Mouse (Mus musculus): ENCODE data around the gene Acly.

Gene Acly

DNA sequence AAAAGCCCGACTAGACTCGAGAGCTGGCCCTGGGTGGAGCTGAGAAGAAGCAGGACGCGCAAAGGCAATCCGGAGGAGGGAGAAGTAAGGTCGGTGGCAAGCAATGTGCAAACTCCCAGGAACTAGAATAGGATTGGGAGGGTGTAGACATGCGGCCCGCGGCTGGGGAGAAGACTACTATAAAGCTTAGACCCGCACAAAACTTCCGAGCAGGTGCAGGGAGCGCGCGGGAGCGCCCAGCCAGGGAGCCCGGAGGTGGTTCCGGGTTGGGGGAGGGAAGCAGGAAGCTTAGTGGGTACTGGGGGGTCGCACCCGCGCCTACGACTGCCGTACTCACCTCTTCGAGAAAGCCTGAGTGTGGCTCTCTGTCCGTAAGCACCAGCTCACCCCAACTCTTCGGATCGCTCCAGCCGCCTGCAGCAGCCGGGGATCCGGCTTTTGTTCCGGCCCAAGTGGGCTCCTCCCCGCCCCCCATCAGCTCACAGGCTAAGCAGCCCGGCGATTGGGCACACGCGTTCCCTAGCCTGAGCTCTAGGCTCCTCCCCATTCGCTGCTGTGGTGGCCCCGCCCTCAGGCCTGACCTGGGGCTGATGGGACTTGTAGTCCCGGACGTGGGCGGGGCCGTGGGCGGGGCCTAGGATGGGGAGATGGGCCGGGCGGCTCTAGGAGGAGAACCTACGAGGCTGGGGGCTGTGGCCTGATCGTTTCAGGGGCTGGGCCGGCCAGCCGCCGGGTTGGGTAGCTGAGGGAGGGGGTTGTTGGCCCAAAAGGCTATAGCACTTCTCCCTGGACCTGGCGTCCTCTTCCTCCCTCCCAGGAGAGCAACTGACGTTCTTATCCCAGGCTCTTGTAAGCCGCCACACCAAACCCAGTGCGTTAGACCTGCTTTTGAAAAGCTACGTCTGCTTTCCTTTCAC lies at the start of gene Acly:
Gene Acly (minus strand): TSS at position 543 of the 917 bp plus-strand sequence.
- CTCF ChIA-PET = interaction anchor here (0.6 to 1.2 kb wide), 2 partner anchors 24 to 92 kb away, joined by 3 to 9 read pairs; partner anchors contain the start of gene Nkiras2

DNA sequence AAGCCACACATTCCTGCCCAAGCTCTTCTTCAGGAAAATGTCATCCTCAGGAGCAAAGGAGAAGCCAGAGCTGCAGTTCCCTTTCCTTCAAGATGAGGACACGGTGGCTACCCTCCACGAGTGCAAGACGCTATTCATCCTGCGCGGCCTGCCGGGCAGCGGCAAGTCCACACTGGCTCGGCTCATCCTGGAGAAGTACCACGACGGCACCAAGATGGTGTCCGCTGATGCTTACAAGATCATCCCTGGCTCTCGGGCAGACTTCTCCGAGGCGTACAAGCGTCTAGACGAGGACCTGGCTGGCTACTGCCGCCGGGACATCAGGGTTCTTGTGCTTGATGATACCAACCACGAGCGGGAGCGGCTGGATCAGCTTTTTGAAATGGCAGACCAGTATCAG lies 48.5 kb upstream of the Acly start:
- CTCF ChIA-PET = no interaction called here

DNA sequence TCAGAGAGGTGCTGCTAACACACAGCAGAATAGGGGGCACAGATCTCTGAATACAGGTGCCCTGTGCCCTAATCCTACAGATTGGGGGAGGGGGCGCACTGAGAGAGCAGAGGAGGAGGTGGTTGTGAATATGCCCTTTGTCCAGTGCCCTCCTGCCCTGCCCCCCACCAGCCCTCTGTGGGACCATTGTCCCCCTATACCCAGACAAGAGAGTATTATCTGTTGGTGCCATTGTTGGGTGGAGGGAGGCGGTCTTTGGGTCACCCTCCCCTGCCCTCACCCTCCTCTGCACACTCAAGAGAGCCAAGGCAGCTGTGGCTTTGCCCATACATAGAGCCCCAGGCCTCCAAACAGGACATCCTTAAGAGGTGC lies 47.7 kb upstream of the Acly start:
- CTCF ChIA-PET = no interaction called here

DNA sequence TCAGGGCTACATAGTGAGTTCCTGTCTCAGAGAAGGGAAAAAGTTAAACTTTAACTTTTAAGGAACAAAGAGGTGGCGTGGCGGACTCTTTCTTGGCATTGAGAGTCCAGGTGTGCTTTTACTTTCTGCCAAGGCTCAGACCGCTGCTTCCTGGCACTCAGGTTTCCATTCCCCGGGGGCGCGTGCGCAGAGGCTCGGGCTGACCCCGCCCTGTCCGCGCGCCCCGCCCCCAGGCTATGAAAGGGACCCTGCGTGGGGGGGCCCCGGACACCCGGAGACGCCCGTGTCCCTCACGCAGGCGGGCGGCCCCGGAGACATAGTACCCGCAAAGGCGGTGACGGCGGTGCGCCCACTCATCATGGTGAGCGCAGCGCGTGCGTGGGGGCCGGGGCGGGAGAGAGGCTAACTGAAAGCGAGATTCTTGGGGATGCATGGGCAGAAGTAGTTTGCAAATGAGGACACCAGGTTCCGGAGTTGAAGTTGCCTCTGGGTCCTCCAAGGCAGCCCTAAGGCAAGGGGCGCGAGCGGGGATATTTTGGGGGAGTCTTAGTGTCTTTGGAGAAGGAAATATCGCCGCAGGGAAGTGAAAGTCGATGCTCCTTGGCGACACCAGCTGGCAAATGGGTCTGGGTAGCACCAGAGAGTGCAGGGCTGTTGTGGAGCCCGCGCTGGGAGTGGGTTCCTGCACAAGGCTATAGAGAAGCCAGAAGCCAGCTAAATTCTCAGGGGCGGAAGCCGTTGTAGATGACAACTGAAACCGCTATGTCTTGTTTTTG lies 47.1 kb upstream of the Acly start, which contains the start of gene Cnp:
Gene Cnp (plus strand): TSS at position 197 of the 776 bp plus-strand sequence.
- CTCF ChIA-PET = no interaction called here

DNA sequence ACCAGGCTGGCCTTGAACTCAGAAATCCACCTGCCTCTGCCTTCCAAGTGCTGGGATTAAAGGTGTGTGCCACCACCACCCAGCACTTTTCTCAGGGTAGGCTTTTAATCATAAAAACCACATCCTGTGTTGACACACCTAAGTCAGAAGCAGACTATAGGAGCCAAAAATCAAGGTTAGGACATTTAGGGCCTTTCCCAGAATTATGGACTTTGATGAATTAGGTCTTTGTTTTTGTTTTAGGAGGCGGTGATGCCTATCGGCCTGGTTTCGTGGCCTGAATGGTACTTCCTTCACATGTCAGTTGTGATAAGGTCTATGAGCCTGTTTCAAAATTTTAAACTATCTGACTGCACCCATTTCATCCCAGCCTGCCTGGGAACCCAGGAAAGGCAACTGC lies 46.4 kb upstream of the Acly start:
- CTCF ChIA-PET = no interaction called here

DNA sequence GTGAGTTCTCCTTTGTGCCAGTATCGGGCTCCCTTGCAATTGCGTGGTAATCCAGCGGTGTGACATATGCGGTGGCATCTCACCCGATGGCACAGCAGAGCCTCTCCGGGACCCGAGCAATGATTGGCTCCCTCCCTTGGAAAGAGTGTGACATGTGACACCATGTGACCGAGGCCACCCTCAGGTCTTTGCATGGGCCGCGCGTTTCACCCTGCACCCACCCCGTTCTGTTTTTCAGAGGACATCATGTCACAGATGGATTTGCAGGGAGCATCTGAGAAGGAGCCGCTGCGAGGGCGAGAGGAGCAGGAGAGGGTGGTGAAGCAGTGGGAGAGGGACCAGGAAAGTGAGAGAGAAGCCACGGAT lies 43.4 kb upstream of the Acly start:
- CTCF ChIA-PET = interaction anchor here (0.9 to 1.0 kb wide), 2 partner anchors 30 to 154 kb away, joined by 3 read pairs; no protein-coding TSS in a partner anchor

DNA sequence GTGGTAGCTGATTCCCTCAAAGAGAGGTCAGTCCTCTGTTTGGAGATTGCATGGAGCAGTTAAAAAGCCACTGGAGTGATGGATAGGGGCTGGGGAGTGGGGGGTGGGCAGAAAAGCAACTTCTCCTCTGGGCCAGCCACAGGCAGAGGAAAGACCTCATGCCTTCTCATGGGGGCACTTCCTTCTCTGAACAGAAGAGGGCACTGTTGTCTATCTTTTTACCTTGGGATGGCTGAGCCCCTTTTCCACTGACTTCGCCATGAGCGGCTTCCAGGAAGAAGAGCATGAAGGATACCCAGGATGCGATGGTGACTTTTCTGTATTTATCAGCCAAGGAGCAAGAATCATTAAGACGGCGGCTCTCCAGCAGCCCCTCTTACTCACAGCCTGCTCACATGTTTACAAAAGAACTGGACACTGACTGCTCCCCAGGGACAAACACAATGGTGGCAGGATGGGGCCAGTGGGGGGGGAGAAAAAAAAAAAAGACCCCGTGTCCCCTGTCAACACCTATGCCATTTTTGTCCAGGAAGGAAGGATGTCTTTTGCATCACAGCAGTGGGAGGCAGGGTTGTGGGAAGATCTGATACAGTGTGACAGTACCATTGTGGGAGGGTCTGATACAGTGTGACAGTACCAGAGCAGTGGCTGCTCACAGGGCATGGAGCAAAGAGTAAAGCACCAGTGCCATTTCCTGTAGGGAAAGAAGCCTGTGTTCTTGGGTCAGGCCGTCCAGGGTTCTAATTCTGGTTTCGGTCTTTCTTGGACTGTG lies 42.8 kb upstream of the Acly start:
- CTCF ChIA-PET = interaction anchor here (0.9 to 1.0 kb wide), 2 partner anchors 130 to 155 kb away, joined by 3 read pairs; no protein-coding TSS in a partner anchor

DNA sequence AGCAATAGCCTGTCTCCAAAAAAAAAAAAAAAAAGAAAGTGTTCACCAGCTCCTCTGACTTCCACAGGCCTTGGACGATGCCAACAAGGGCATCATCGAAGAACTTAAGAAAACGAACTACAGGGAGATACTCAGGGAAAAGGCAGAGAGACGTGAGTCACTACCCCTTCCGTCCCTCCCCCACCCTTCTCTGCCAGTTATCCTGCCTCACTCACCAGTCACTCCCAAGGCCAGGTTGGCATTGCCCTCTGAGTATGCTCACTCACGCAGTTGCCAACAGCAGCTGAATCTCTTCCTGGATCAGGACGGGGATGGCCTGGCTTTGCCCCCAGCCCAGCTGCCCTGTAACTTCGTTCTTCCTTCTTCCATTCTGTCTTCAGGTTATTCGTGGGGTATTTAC lies 42.0 kb upstream of the Acly start:
- CTCF ChIA-PET = interaction anchor here (0.5 to 0.6 kb wide), 2 partner anchors 37 to 249 kb away, joined by 3 read pairs; no protein-coding TSS in a partner anchor

DNA sequence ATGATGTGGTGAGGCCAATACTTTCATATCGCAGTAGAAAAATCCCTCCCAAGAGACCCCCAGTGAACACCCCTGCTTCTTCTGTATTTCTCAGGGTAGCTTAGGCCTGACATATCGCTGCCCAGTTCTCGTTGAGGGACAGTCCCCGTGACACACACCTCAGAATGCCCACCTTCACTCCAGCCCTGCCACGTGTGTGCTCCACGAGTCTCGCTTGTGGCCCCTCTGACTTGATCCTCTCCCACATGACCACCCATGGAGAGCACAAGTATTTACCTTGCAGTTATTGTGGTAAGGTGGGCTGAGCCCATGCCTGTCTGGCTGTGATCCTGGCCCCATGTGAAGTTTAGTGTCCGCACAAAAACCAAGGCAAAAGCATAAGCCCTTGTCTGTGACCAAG lies 40.9 kb upstream of the Acly start:
- CTCF ChIA-PET = interaction anchor here (1.7 kb wide), 1 partner anchor 9 kb away, joined by 3 read pairs; no protein-coding TSS in a partner anchor

DNA sequence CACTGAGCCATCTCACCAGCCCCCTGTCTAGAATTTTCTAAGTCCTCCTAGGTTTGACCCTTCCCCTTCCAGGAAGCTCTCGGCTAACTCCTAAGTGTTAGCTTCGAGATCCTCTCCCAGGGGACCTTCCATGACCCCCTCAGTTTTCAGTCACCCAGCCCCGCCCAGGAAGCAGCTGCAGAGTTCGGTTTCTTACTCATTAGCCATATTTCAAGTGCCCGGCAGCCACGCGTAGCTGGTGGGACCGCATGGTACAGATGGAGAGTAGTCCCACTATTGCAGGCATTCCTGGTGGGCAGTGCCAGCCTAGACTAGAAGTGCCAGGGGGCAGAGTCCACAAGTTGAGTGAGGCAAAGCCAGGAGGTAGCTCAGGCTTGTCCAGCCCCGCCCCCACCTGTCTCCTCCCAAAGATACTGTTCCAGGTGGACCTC lies 40.0 kb upstream of the Acly start:
- CTCF ChIA-PET = interaction anchor here (0.6 to 1.7 kb wide), 3 partner anchors 8 to 125 kb away, joined by 3 read pairs; no protein-coding TSS in a partner anchor

DNA sequence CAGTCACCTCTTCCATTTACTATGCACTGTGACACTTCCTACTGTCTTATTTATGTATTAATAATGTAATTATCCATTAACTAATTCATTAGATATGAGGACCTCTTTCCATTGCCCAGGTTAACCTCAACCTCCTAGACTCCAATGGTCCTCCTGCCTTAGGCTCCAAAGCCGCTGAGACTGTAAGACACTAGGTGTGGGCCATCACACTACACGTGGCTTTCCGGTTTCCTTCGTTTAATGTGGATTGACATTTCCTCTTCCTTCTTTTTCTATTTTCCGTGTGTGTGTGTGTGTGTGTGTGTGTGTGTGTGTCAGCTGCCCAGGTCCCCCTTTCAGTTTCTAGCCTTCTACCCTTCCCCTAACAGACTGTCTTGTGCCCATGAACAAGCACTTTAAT lies 39.4 kb upstream of the Acly start:
- CTCF ChIA-PET = interaction anchor here (0.6 kb wide), 1 partner anchor 106 kb away, joined by 3 read pairs; no protein-coding TSS in a partner anchor

DNA sequence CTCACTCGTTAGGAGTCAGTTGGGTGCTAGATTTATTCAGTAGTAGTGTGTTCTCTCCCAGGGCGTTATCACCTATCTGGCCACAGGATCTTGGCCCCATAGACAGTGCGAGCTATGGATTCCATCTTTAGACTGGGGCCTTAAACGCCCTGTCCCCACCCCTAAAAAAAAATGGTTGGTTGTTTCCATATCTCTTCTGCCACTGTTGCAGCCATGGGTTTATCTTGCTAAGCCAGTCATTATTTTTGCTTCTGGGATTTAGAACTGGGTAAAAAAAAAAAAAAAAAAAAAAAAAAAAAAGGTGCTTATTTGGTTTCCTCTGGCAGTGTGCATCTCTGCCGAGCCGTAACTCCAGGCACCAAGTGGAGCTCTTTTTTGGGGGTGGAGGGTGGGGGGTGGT lies 36.9 kb upstream of the Acly start:
- CTCF ChIA-PET = interaction anchor here (0.5 to 0.7 kb wide), 3 partner anchors 12 to 380 kb away, joined by 3 to 8 read pairs (median 4); no protein-coding TSS in a partner anchor

DNA sequence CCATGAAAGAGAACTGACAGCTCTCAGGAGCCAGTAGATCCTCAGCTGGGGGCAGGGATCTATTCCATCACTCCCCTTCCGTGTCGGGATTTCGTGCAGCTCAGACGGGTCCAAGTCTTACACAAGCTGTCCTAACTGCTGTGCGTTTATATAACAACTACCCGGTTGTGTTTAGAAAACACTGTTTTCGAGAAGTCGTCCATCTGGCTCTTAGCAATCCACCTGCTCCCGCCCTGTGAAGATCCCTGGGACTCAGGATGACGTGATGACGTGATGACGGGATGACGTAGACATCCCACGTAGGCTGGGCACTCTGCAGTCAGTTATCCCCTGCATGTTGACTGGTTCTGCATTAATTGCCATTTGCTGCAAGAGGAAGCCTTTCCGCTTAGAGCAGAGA lies 36.5 kb upstream of the Acly start:
- CTCF ChIA-PET = interaction anchor here (0.5 to 0.7 kb wide), 3 partner anchors 13 to 380 kb away, joined by 3 to 8 read pairs (median 4); no protein-coding TSS in a partner anchor

DNA sequence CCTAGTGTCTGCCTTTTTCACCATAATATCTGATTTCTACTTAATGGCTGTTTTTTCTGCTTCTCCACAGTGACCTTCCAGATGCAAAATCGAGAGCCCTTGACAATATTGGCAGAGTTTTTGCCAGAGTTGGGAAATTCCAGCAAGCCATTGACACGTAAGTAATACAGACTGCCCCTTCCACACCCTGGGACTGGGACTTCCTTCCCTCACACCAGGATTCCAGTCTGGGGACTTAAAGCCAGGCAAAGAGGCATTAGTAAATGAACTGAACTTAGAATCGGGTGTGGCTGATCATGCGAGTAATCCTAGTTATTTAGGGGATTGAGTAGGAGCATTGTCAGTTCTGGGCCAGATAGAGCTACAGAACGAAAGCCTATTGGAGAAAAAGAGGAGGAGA lies 33.9 kb upstream of the Acly start:
- CTCF ChIA-PET = interaction anchor here (0.7 kb wide), 1 partner anchor 73 kb away, joined by 18 read pairs; no protein-coding TSS in a partner anchor

DNA sequence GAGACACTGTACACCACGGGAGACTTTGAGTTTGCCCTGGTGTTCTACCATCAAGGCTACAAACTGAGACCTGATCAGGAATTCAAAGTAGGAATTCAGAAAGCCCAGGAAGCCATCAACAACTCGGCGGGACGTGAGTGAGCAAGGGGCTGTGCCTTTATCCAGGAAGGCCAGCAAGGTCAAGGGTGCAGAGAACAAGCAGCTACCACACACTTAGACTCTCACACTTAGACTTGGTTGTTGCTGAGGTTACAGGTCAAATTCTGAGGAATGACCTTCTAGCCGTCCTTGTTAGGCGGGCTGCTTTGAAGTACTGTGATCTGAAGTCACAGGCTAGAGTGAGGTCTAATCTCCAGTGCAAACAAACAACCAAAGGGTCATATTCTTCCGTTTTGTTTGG lies 31.7 kb upstream of the Acly start:
- CTCF ChIA-PET = interaction anchor here (1.3 to 1.5 kb wide), 2 partner anchors 9 to 58 kb away, joined by 3 read pairs; no protein-coding TSS in a partner anchor

DNA sequence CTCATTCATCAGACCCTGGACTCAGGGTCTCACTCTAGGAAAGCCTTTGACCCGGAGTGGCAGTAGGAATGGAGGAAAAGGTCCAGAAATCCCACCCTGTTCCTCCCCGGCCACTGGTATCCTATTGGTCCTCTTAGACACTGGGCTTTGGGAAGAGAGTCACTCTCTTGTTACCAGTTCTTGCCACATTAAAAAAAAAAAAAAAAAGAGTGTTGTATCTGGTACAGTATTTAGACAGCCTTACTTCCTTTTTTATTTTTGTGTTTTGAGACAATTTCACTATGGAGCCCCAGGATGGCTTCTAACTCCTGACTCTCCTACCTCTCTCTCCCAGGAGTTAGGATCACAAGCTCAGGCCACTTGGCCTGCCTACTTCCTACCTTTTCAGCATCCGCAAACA lies 29.8 kb upstream of the Acly start:
- CTCF ChIA-PET = no interaction called here

DNA sequence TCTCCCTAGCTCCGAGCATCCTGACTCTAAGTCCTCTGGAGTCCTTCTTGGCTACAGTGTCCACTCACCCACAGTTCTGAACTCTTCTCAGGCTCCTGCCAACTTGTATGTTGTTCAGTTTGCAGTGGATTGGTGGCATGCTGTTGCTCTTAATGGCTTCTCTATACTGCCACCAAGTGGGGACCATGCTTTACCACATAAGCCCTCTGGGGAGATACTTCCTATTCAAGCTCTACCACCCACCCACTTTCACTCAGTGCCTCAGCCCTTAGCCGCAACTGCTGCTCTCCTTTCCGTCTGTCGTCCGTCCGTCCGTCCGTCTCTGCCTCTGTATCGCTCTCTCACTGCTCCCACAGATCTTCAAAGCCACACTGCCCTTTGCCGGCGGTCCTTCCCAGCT lies 27.8 kb upstream of the Acly start:
- CTCF ChIA-PET = interaction anchor here (0.6 to 0.9 kb wide), 3 partner anchors 64 to 427 kb away, joined by 3 to 5 read pairs (median 3); no protein-coding TSS in a partner anchor

DNA sequence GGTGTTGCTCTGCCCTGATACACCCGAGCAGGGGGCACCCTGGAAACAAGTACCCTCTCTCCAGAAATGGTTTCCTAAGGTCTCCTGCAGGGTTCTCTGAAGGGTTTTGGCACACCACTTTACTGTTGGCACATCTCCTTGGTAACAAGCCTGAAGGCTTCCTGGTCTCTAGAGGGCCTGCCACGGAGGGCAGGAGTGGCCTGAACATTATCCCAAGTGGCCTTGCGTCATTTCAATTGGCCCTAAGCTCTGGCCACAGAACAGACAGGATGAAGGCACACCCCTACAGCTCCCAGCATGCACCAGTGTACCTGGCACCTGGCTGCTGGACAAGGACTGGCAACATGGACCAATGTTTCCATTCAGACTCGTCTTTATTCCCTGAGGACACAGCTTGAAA lies 25.0 kb upstream of the Acly start:
- CTCF ChIA-PET = interaction anchor here (0.5 kb wide), 1 partner anchor 182 kb away, joined by 4 read pairs; no protein-coding TSS in a partner anchor

DNA sequence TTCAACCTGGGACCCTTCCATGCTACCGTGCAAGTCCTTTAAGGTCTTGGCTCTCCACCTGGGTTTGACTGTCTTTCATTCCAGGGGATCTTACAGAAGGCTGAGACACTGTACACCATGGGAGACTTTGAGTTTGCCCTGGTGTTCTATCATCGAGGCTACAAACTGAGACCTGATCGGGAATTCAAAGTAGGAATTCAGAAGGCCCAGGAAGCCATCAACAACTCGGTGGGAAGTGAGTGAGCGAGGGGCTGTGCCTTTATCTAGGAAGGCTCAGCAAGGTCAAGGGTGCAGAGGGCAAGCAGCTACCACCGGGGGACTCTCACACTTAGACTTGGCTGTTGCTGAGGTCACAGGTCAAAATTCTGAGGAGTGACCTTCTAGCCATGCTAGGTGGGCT lies 22.3 kb upstream of the Acly start:
- CTCF ChIA-PET = no interaction called here

DNA sequence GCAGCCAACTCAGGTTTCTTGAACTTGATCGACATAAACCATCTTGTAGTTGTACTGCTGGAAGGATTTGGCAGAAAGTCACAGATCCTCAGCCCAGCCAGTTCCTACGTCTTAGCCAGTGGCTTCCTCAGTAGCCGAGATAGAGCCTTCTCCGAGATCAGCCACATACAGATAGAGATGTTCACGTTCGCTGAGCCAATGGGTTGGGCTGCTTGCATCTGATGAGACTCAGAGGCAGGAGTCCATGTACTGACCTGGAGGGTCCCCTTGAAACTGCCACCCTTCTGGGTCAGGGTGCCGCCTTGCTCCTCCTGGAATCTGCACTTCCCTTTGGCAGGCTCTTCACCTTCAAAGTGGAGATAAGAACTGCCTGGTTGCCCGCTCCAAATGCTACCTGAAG lies 21.7 kb upstream of the Acly start:
- CTCF ChIA-PET = no interaction called here

DNA sequence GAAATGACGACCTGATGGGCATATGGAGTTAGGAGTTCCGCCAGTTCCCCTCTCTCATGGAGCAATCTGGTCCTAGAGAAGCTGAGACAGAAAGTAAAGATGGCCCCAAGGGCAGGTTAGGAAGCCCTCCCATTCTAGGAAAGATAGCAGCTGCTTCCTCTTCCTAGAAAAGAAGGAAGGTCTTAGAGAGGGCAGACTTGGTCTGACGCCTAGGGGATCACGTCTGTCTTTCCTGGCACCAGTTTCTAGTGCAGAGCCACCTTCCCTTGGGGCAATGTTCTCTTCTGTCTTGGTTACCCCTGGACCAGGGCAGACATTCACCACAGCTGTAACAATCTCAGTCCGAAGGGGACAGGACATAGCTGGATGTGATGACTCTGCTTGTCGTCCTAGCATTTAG lies 20.3 kb upstream of the Acly start:
- CTCF ChIA-PET = interaction anchor here (0.6 kb wide), 1 partner anchor 51 kb away, joined by 3 read pairs; no protein-coding TSS in a partner anchor

Data from spleen, embryonic (tissue).